Mouse (Mus musculus) embryonic fibroblast, embryonic 13.5 days (primary cell): ENCODE results near the gene Nanos3.
A peak's percentile ranks its signal among the peaks of the same experiment; 100 is the strongest.

Source experiments
- CTCF ChIP-seq: IDR thresholded peaks from 2 replicates; pipeline ENCODE4 v1.5.1; 2011; ENCODE audit warnings: mild to moderate bottlenecking, control low read depth, low read length, moderate library complexity, borderline replicate concordance; ENCODE audit not compliant: insufficient read depth
- POLR2A ChIP-seq: IDR thresholded peaks from 2 replicates; pipeline ENCODE4 v1.6.1; 2011; ENCODE audit warnings: low read depth, mild to moderate bottlenecking, control low read depth, low read length, moderate library complexity

DNA sequence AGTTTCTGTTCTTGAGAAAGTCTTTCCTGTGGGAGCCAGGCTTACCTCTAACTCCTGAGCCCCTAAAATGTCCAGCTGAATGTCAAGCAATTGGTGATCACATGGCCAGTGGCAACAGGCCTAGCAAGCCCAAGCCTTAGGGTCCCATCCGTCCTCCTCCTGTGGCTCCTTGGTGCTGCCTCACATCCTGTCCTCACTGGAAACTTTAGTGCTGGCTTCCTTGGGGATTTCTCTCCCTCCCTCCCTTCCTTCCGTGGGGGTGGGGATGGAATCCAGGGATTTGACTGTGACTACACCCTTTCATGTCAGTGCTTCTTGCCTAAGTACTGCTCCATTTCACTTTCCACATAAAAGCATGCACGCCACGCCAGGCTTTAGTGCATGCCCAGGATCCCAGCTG lies 4.6 kb upstream of the Nanos3 start:
- TF ChIP-seq POLR2A (peak; percentile 44; the same call in 1 of the 2 replicates), CTCF (no peak)
